Mouse (Mus musculus) naive thymus-derived CD4-positive, alpha-beta T cell, adult 2 months (primary cell): ENCODE measurements around the gene Zfp599.
"Not testable (repeated sequence)": the region's sequence is repeated elsewhere in the genome, so short reads cannot be mapped to it uniquely, and the experiment has no call there.

Experiments
- DNase-seq: peaks from one replicate; pipeline ENCODE4 v3.0.0-alpha.2; 2011; ENCODE audit warnings: low read depth

The Zfp599 gene

DNA sequence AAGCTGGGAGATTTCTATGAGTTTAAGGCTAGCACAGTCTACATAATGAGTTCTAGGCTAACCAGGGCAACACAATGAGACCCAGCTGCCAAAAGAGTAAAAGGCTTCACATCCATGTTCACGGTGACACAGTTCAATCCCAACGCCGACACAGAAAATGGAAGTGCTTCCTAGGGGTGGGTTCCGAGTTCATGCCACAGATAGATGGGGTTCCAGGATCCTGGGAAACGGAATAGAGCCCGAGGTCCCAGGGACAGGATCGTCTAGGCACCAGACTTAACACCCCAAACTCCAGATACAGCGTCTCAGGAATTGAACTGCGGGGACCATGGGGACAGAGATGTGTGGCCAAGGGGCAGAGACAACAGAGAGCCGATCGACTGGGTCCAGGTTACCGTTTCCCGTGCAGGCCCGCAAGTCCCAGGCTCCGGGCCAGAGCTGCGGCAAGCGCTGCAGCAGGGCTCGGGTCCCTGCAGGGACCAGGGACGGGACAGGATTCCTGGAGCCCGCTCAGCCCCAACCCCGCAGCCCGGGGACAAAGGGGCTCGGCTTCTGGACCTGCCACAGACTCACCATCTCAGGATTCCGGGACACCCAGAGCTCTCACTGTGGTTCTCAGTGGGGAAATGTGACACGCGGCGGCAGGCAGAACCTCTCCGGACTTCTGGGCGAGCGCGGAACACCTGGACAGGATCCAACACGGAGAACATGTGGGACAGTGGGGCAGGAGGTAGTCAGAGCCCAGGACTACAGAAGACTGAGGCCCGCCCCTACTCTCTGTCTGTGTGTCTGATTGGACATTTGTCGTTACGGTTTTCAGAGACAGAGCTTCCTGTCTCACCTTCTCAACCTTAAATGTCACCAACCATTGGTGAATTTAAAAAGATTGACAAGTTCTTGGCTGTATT, at the start of gene Zfp599:
TSS of gene Zfp599 (minus strand) at position 712 of the 908 bp plus-strand sequence.
- DNase-seq = peak; percentile 80

DNA sequence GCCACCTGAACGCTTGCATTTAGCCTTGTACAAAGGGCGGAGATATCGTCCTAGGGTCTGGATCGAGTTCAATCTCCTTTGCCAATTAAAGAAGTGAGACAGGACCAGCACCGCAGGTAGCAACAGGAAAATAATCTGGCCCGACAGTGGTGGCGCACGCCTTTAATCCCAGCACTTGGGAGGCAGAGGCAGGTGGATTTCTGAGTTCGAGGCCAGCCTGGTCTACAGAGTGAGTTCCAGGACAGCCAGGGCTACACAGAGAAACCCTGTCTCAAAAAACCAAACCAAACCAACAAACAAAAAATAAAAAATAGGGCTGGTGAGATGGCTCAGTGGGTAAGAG, 48.2 kb upstream of the Zfp599 start:
- DNase-seq = not testable (repeated sequence)

DNA sequence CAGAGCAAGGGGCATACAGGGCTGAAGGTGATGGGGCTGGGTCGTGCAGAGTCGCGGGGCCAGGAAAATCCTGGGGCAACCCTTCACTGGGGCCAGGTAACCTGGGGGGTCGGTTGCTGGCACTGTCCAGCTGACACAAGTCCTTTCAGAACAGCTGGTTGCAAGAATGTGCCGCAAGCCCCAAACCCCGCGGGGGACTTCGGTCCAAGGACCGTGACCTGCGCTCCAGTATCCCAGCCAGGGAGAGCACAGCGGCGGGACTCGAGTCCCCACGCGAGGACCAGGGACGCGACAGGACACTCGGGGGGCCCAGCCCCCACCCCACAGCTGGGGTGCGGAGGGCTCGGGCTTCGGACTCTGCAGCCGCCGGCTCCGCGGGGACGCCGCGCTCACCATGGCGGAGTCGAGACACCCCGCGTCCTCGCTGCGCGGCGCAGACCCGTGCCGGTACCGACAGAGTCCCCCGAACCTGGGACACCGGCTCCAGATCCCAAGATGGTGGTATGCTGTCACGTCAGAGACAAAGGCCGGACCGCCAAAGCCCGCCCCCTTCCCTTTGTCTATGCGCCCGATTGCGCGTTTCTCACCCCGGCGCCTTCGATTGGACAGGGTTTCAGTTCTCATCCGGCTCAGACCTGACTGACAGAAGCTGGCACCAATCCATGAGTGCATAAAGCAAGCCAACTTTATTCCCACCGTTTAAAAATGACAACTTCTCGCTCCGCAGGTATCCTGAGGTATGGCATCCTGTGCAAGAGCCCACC, 47.6 kb upstream of the Zfp599 start, which contains the start of gene Zfp810:
TSS of gene Zfp810 (minus strand) at position 493 of the 764 bp plus-strand sequence.
- peak; percentile 98 for DNase-seq

DNA sequence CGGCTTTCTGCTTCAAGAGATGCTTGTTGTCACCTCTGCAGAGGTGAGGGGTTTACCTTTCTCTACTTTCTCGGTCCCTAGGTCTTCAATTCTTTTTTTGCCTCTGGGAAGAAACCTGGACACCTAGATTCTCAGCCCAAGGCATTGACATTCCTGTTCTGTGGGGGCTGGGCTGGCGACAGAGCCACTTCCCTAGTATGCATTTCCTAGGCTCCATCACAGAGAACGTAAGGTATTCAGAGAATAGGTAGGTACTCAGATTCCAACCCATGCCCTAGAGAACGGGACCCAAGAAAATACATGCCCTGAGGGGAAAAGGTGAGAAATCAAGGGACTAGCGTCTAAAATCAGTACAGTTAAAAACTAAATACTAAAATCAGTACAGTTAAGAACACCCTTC, 47.0 kb upstream of the Zfp599 start:
- peak; percentile 46 for DNase-seq

DNA sequence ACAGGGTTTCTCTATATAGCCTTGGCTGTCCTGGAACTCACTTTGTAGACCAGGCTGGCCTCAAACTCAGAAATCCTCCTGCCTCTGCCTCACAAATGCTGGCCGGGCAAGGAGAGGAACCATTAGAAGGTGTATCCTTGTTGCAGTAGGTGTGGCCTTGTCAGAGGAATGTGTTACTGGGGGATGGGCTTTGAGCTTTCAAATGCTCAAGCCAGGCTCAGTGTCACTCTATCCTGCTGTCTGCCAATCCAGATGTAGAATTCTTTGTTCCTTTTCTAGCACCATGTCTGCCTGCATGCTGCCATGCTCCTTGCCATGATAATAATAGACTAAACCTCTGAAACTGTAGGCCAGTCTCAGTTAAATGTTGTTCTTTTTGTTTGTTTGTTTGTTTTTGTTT, 42.5 kb upstream of the Zfp599 start:
- no peak for DNase-seq

DNA sequence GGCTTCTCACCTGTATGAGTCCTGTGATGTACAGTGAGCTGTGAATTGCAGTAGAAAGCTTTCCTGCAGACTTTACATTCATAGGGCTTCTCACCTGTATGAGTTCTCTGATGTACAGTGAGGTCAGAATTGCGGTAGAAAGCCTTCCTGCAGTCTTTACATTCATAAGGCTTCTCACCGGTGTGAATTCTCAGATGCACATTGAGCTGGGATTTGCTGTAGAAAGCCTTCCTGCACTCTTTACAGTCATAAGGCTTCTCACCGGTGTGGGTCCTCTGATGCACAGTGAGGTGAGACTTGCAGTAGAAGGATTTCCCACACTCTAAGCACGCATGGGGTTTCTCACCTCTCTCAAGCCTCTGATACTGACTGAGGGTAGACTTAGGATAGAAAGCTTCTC, 19.0 kb upstream of the Zfp599 start:
- DNase-seq = no peak

DNA sequence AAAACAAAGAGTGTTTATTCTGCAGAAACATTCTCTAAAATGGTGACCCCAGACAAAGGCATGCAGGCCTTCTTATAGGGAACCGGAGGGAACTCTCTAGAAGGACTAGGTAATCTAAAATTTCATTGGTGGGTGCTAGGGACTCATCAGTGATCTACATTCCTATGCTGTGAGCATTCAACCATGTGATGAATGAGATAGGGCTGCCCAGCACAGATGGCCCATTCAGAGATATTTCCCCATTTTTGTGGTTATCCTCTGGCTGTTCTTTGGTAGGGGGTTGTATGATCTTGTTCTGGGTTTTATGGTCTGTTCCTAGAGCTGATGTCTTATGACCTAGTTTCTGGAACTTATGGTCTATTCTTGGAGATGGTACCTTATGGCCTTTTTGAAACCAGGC, 9.2 kb upstream of the Zfp599 start:
- no peak for DNase-seq

DNA sequence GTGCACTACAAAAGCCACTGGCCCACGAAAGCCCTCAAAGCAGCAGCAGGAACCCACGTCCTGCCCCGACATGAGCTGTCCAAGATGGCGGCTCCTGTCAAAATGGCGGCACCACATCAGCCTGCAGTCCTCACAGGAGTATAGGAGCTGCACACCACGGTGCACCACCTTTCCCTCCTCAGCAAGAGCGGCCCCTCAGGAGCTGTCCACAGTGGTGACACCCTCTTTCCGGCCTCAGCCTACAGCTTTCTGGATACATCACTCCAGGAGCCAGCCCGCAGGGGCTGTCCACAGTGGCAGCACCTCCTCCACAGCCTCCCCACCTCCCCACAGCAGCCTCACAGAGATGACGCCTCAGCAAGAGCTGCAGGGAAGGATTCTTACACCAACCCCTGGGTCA, 2.9 kb upstream of the Zfp599 start:
- no peak for DNase-seq

DNA sequence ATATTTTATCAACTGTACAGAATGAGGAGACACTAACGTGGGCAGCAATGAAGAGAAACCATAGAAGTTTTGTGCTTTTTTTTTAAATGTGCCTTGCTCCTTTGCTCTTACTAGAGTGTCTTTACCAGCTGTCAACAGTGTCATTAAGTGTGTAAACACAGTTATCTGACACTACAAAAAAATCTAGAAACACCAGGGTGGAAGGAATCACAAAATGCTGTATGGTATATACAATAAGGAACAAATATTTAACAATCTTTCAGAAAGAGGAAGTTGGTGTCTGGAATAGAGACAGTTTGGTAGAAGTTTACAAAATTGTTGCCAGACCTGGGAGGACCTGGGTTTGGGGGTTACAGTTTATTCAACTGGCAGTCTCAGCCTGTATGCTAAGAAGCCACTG, 1.9 kb upstream of the Zfp599 start:
- no peak for DNase-seq

DNA sequence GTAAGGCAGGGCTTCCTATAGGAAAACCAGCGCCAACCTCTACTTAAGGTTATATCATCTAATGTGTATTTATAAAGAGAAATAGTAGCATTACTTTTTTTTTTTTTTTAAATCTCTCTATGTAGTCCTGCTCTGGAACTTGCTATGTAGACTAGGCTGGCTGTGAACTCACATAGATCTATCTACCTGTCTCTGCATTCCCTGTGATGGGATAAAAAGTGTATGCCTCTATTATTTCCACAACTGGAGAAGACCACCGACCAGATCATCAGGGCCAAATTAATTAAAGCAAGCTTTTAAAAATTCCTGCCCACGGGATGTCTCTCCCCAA, 362 bp upstream of the Zfp599 start:
- DNase-seq = no peak

DNA sequence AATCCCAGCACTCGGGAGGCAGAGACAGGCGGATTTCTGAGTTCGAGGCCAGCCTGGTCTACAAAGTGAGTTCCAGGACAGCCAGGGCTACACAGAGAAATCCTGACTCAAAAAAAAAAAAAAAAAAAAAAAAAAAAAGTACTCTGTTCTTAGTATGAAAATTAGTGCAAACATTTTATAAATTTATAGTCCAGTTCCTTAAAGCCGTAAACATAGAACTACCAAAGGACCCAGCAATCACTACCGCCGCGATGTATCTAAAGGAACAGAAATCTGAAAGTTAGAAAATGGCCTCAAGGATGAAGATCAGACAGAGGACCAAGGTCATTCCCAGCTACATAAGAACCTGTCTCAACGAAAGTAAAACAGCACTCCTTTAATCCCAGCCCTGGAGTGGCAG, 911 bp downstream of the Zfp599 start:
- no peak for DNase-seq

DNA sequence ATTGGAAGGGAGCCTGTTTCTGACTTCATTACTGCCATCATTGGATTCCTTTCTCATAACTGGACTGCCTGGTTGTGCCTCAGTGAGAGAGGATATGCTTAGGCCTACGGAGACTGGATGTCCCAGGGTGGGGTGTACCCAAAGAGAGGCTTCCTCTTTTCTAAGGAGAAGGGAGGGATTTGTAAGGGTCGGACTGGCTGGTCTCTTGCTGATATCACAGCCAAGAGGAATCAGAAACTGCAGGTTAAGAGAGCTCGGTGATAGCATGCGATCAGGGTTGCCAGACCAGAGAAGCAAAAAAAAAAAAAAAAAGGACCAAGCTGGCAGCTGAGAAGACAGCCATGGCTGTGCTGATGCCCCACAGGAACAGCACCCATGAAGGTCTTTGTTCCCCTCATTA, 3.1 kb downstream of the Zfp599 start:
- no peak for DNase-seq

DNA sequence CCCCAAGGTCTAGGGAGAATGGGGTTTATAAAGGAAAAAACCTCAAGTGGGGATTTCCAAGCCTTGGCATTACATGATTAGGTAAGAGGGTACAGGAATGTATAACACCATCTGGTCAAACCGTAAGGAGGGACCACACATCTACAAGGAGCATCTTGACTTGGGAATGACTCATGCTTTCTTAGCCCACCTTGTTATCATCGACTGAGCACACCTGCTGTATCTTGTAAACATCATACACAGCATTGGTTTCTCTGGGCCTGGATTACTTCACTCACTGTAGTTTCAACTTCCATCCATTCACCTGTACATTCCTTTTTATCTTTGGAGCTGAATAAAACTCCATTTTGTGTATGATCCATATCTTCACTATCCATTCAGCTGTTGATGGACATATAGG, 15.5 kb downstream of the Zfp599 start:
- no peak for DNase-seq

DNA sequence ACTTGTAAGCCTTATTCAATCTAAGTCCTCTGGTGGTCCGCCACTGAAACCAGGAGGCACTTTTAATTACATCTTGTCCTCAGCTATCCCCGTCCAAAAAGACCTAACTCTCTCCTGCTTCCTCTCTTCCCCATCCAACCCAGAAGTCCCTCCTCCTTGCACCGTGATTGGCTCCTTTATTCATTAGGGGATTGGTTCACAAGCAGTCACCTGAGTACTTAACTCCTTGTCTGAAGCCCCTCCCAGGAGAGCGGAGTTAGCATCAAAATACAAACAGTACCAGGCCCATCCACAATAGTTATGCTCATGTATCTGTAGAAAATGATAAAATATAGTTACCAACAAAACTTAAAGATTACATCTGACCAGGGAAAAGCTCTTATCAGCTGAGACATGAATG, 19.7 kb downstream of the Zfp599 start:
- no peak for DNase-seq

DNA sequence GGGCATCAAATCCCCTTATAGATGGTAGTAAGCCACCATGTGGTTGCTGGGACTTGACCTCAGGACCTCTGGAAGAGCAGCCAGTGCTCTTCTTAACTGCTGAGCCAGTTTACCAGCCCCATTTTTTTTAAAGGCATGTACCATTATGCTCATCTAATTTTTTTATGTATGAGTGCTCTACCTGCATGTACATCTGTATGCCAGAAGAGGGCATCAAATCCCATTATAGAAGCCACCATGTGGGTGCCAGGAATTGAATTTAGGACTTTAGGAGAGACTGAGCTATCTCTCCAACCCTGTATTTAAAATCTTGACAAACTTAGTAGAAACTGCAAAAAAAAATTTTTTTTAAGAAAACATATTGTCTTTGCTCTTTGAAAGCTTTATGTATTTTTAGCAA, 29.1 kb downstream of the Zfp599 start:
- DNase-seq = peak; percentile 56

DNA sequence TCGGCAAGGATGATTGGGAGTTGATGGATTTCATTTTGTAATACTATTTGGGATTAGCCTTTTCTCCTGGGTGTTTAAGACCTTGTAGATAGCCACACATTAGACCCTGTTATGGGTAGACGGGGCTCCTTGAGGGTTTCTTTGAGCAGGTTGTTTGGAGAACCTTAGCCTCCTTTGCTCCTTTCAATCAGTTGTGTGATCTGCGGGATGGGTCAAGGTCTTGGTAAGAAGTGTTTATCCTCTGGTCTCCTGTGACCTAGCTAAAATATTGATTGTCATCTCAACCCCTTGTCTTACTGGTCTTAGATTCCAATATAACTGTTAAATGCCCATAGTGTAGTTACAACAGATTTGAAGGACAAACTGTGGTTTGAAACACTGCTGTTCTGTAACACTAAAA, 29.6 kb downstream of the Zfp599 start:
- peak; percentile 12 for DNase-seq

DNA sequence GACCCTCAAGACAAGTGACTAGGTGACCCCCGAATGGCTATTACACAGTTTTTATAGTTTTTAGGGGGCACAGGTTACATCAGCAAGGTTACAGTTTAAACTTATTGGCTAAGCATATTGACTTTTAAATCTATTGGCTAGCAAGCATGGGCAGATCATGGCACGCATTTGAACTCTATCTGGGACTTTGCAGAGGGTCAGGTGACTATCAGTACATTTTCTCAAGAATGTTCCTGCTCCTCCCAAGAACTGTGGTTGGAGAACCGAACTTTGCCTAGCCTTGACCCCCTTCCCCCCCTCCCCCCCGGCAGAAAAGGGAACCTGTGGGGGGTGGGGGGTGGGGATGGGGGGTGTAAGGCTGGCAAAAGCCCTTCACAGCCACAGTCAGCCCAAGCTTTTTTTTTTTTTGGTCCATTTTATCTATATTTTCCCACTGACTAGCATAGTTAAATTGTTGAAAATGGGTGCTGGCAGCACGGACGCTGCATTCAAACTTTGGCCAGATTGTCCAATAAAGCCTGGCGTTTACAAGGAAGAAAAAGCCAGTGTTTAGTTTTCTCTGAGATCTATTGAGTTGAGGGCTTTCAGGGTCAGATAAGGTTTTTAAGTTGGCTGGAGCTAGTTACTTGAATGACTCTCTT, 30.2 kb downstream of the Zfp599 start:
- DNase-seq = no peak

DNA sequence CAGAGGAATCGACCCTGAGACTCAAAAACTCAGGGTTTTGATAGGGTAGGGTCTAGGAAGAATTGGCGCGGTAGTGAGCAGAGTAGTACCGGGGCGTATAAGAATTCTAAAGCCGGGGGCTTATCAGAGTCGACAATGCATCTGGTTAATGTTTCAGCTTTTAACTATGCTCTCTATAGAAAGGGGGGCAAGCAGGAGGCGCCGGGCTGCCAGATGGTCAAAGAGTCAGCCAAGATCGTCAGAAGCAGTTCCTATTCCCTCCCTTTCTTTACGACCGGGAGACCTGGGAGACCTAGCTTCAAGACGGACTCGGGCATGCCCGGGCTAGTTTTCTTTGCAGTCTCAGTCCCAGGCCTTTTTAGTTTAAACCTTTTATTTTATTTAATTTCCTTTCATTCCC, 32.8 kb downstream of the Zfp599 start:
- peak; percentile 10 for DNase-seq

DNA sequence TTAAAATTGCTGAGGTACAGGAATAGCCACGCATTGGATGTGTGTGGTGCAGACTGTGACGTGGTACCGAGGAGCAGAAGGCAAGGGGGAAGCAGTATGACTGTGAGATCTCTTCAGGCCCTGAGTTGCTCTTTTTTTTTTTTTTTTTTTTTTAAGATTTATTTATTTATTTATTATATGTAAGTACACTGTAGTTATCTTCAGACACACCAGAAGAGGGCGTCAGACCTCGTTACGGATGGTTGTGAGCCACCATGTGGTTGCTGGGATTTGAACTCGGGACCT, 33.4 kb downstream of the Zfp599 start:
- not testable (repeated sequence) for DNase-seq

DNA sequence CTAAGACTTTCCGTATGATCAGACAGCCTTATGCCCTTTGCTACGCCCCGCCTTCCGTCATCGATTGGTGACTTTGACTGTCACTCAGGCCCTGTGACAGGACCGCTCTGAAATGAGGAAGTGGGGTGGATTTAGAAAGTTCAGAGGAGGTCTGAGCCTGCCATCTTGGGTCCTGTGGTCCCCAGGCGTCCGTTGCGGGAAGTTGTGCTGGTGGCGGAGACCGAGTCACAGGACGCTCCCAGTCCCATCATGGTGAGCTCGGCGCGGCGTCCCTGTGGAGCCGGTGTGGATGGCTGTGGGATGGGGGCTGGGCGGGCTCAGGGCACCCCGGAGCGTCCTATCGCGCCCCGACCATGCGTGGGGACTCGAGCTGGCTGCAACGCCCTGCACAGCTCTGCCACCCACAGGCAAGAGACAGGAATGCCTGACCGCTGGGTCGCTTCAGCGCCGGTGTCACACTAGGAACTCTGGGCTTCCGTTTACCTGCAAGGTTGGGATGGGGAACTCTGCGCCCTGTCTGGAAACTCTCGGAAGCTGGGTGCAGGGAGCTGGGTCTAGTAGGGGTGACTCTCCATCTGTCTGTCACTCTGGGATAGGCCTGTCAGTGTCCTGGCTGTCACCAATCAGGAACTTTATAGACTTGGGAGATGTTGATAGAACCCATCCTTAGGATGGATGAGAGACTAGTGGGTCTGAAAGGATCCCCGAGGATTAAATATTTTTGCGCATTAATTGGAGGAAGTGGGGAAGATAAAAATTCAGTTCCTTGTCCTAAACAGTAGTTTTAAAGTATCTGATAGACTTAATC, 33.9 kb downstream of the Zfp599 start, which contains the start of gene Zfp809:
TSS of gene Zfp809 (plus strand) at position 134 of the 808 bp plus-strand sequence.
- DNase-seq = peak; percentile 99

DNA sequence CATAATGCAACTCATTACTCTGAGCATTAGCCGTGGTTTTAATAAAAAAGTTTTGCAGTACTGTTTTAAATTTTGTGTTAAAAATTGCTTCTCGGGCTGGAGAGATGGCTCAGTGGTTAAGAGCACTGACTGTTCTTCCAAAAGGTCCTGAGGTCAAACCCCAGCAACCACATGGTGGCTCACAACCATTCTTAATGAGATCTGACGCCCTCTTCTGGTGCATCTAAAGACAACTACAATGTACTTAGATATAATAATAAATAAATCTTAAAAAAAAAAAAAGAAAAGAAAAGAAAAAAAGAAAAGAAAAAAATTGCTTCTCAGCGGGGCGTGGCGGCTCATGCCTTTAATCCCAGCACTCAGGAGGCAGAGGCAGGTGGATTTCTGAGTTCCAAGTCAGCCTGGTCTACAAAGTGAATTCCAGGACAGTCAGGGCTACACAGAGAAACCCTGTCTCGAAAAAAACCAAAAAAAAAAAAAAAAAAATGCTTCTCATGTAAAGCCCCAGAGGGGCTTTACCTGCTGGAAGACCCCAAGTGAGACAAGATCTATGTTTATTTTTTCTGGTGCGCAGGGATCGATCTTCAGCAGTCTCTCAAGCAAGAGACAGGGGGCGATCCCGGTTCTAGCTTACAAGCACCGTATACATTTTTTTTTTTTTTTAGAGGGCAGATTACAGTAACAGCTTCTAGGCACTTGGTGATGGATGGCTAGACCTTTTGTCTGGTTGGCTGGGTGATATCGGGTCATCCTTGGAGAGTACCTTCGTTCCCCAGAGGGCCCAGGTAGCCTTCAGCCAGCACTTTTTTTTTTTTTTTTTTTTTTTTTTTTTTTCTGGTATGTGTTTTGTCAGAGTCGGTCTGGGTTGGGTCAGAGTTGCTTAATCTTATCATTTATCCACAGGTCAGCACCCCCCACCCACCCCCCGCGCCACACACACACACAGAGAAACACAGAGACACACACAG, 34.9 kb downstream of the Zfp599 start:
- peak; percentile 83 for DNase-seq
